Mouse (Mus musculus) megakaryocyte, embryonic 14.5 days (primary cell): ENCODE results near the gene Ccnt1.

Experiments
- FLI1 ChIP-seq: IDR thresholded peaks from 2 replicates; pipeline ENCODE4 v1.6.1; 2012; ENCODE audit warnings: low read length, inconsistent platforms, mixed read lengths
- GATA1 ChIP-seq: IDR thresholded peaks from 3 replicates; pipeline ENCODE4 v1.6.1; 2012; ENCODE audit warnings: mixed read lengths, low read length, inconsistent platforms, borderline replicate concordance

GRCm38 (mm10) chr15:98601832-98602190 is 31.1 kb upstream of the Ccnt1 start:
- no peak for TF ChIP-seq GATA1
- no peak for TF ChIP-seq FLI1
